In the genomic region with DNA sequence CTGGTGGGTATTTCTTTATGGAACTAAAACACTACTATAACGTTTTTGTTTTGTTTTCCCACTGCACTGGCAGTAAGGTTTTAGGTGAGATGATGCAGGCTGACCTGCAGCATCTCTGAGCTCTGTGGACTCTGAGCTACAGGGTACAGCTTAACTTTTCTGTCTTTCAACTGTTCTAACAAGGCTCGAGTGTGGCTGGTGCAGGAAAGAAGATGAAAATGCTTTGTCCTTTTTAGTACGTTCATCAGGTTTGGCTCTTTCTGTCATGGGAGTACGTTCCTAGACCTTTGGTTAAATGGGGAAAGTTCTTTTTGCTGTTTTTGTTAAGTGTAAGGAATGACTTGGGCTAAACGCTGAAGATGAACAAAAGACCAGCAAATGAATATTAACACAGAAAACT, we compare ENCODE assay signal across 9 mouse cellular contexts. TPM values are rescaled to one million over a fixed set of nuclear protein-coding genes. Genes with fewer than 3 reads are reported as not detected.
DNase-seq lines count a peak whose midpoint lies in the region; ATAC-seq and TF ChIP-seq lines count a peak whose summit lies in the region.
"Had no signal": no experiment of that assay in that cellular context is flagged by ENCODE, and none has a peak within 500 bp of the region (broad histone marks: within the 10 kb centered on the region; RNA-seq: fewer than 3 reads in every experiment).

No protein-coding gene starts in this region.

- H3K36me3 ChIP-seq in heart, postnatal 0 days (replicated peaks; ENCODE audit: control insufficient read depth, insufficient read depth, low read length) = no peaks in the 10 kb centered on the region
- no peaks in the 10 kb centered on the region for H3K36me3 ChIP-seq in hindbrain, embryonic 12.5 days
- no peaks in the 10 kb centered on the region for H3K36me3 ChIP-seq in midbrain, embryonic 15.5 days (replicated peaks)

- no peaks in the 10 kb centered on the region for H3K9me3 ChIP-seq in heart, postnatal 0 days (replicated peaks; ENCODE audit: control insufficient read depth, low read length)
- H3K9me3 ChIP-seq in hindbrain, embryonic 12.5 days (replicated peaks) = no peaks in the 10 kb centered on the region
- no peaks in the 10 kb centered on the region for H3K9me3 ChIP-seq in midbrain, embryonic 15.5 days

- H3K4me3 ChIP-seq in heart, postnatal 0 days (ENCODE audit: low read depth, low read length) = peak overlapping the region; percentile 47; the same call in 1 of the 2 replicates
- peak overlapping the region; percentile 42 for H3K4me3 ChIP-seq in hindbrain, embryonic 12.5 days
- H3K4me3 ChIP-seq in midbrain, embryonic 15.5 days = no peak overlapping the region

- no peak for ATAC-seq in heart, postnatal 0 days (ENCODE audit: insufficient read depth, low read depth)
- no peak for ATAC-seq in hindbrain, embryonic 12.5 days (ENCODE audit: low FRiP score)
- no peak for ATAC-seq in midbrain, embryonic 15.5 days (replicated peaks)

- no peaks in the 10 kb centered on the region for H3K4me1 ChIP-seq in heart, postnatal 0 days (ENCODE audit: control insufficient read depth, insufficient read depth)
- H3K4me1 ChIP-seq in hindbrain, embryonic 12.5 days = peaks cover 16% of the 10 kb centered on the region
- H3K4me1 ChIP-seq in midbrain, embryonic 15.5 days = peaks cover 6% of the 10 kb centered on the region

- WGBS in heart, postnatal 0 days = 58% methylated on average over 5 of the region's 5 CpGs
- 24% methylated on average over 5 of the region's 5 CpGs for WGBS in hindbrain, embryonic 12.5 days
- WGBS in midbrain, embryonic 15.5 days = 25% methylated on average over 5 of the region's 5 CpGs

- no peaks in the 10 kb centered on the region for H3K27me3 ChIP-seq in heart, postnatal 0 days (ENCODE audit: control insufficient read depth, insufficient read depth, low read length)
- no peaks in the 10 kb centered on the region for H3K27me3 ChIP-seq in hindbrain, embryonic 12.5 days
- H3K27me3 ChIP-seq in midbrain, embryonic 15.5 days (replicated peaks) = no peaks in the 10 kb centered on the region

- peak overlapping the region; percentile 65; the same call in 1 of the 2 replicates for H3K4me2 ChIP-seq in heart, postnatal 0 days (ENCODE audit: low read depth, low read length)
- peak overlapping the region; percentile 62 for H3K4me2 ChIP-seq in hindbrain, embryonic 12.5 days (replicated peaks)
- H3K4me2 ChIP-seq in midbrain, embryonic 15.5 days = peak overlapping the region; percentile 77

- no peak overlapping the region for H3K9ac ChIP-seq in heart, postnatal 0 days (replicated peaks; ENCODE audit: low read depth, low read length)
- no peak overlapping the region for H3K9ac ChIP-seq in hindbrain, embryonic 12.5 days
- H3K9ac ChIP-seq in midbrain, embryonic 15.5 days = no peak overlapping the region
- H3K9ac ChIP-seq: liver, embryonic 14.5 days had no signal

- TF ChIP-seq CTCF in heart, postnatal 0 days (IDR thresholded peaks at IDR 0.05; ENCODE audit: low read depth) = no peak

- TF ChIP-seq EP300 in heart, postnatal 0 days (IDR thresholded peaks at IDR 0.05; ENCODE audit: low read depth) = no peak

- H3K27ac ChIP-seq in heart, postnatal 0 days (ENCODE audit: low read depth) = no peak overlapping the region
- H3K27ac ChIP-seq in hindbrain, embryonic 12.5 days = no peak overlapping the region
- no peak overlapping the region for H3K27ac ChIP-seq in midbrain, embryonic 15.5 days
- H3K27ac ChIP-seq: liver, embryonic 14.5 days had no signal

- no peak for DNase-seq in heart, postnatal 0 days (ENCODE audit: low spot score)
- DNase-seq in heart, adult 9 months (ENCODE audit: low spot score in 2 of 2) = no peak
- DNase-seq in embryo, embryonic 9.5 days (ENCODE audit: extremely low spot score) = peak; percentile 24
- DNase-seq in cerebellum, adult 11-12 months = no peak
- DNase-seq in frontal cortex, postnatal 14 days (ENCODE audit: low spot score in 2 of 2) = no peak
- no peak for DNase-seq in adrenal gland, postnatal 36 days

RNA-seq across cellular contexts. Expression of a gene that starts 0.7 kb away (rescaled TPM):
- 1.7 and 2.0 TPM in 2 replicates for total RNA-seq in heart, postnatal 0 days (2014; rRNA removed; ENCODE audit: low replicate concordance)
- polyA plus RNA-seq in heart, postnatal 0 days (2015; fragmentation: Nextera tagmentation; extraction: Ambion mirVana) = 3.3 and 3.7 TPM in 2 replicates
- polyA plus RNA-seq in hindbrain, embryonic 12.5 days (2016; fragmentation: Nextera tagmentation; extraction: Ambion mirVana) = 26.0 and 34.5 TPM in 2 replicates
- 3.2 and 3.7 TPM in 2 replicates for polyA plus RNA-seq in midbrain, embryonic 15.5 days (2015; fragmentation: Nextera tagmentation; extraction: Ambion mirVana)
- total RNA-seq in adrenal gland, postnatal 36 days (2021) = 10 to 100 TPM in 1 of 2 experiments, 1 to 10 TPM in 1; 2.6 to 14.5 TPM

RNA-seq across cellular contexts. Expression of a gene that starts 34.1 kb away (rescaled TPM):
- 13.6 and 19.9 TPM in 2 replicates for total RNA-seq in heart, postnatal 0 days (2014; rRNA removed; ENCODE audit: low replicate concordance)
- polyA plus RNA-seq in heart, postnatal 0 days (2015; fragmentation: Nextera tagmentation; extraction: Ambion mirVana) = 11.3 and 14.3 TPM in 2 replicates
- polyA plus RNA-seq in hindbrain, embryonic 12.5 days (2016; fragmentation: Nextera tagmentation; extraction: Ambion mirVana) = 45.5 and 45.9 TPM in 2 replicates
- polyA plus RNA-seq in midbrain, embryonic 15.5 days (2015; fragmentation: Nextera tagmentation; extraction: Ambion mirVana) = 21.6 and 23.8 TPM in 2 replicates
- total RNA-seq in adrenal gland, postnatal 36 days (2021) = 10 to 100 TPM; 30.6 to 48.9 TPM
